Mouse (Mus musculus) forebrain, postnatal 0 days (tissue): ENCODE measurements around the gene Snrnp25. TPM values are rescaled to one million over a fixed set of nuclear protein-coding genes. Genes with fewer than 3 reads are reported as not detected.

Experiments
- ATAC-seq: fragments of 200-750 bp; cut with Nextera tagmentation; 2 replicates; pipeline ENCODE4 v1.8.0; 2017; ENCODE audit warnings: mild to moderate bottlenecking, moderate library complexity
- DNase-seq: peaks from one replicate; pipeline ENCODE4 v3.0.0-alpha.2; 2015
- H3K27ac ChIP-seq: fragments of 300-500 bp; sonication (generic); 2 replicates; pipeline ENCODE4 v1.5.1; 2014; ENCODE audit warnings: low read depth, mild to moderate bottlenecking, antibody characterized with exemption, low read length, moderate library complexity, mixed read lengths
- H3K27me3 ChIP-seq: fragments of 300-500 bp; sonication (generic); 2 replicates; pipeline ENCODE4 v1.6.1; 2014; ENCODE audit warnings: mild to moderate bottlenecking, low read length, mixed read lengths; ENCODE audit not compliant: insufficient read depth
- H3K36me3 ChIP-seq: fragments of 300-500 bp; sonication (generic); 2 replicates; pipeline ENCODE4 v1.6.1; 2014; ENCODE audit warnings: mild to moderate bottlenecking, moderate library complexity; ENCODE audit not compliant: insufficient read depth
- H3K4me1 ChIP-seq: fragments of 300-500 bp; sonication (generic); 2 replicates; pipeline ENCODE4 v1.6.1; 2014; ENCODE audit warnings: antibody characterized with exemption; ENCODE audit not compliant: insufficient read depth
- H3K4me2 ChIP-seq: fragments of 300-500 bp; sonication (generic); 2 replicates; pipeline ENCODE4 v1.6.1; 2014; ENCODE audit warnings: low read depth, mild to moderate bottlenecking, moderate library complexity
- H3K4me3 ChIP-seq: fragments of 300-500 bp; sonication (generic); 2 replicates; pipeline ENCODE4 v1.5.1; 2014; ENCODE audit warnings: low read depth, low read length, mixed read lengths
- H3K9ac ChIP-seq: fragments of 300-500 bp; sonication (generic); 2 replicates; pipeline ENCODE4 v1.6.1; 2014; ENCODE audit warnings: mild to moderate bottlenecking
- H3K9me3 ChIP-seq: fragments of 300-500 bp; sonication (generic); 2 replicates; pipeline ENCODE4 v1.6.1; 2016; ENCODE audit warnings: low read length
- CTCF ChIP-seq: sonication (generic); IDR thresholded peaks from 2 replicates; pipeline ENCODE4 v1.5.1; 2016; ENCODE audit warnings: antibody characterized with exemption, control low read depth, low read depth
- WGBS: fragments of 180-500 bp; shearing (Covaris S2); extraction: QIAGEN DNeasy Blood & Tissue Kit; methylation state at CpG from one replicate; pipeline ENCODE4 v1.1.7; 2014; 5-methylcytosine and 5-hydroxymethylcytosine counted together
- polyA plus RNA-seq: library from polyadenylated mRNA; unstranded; fragments of >200 nt; fragmentation: Nextera tagmentation; extraction: Ambion mirVana; gene quantifications from 2 replicates; pipeline ENCODE4 v1.2.1, GENCODE M21; 2015
- total RNA-seq: library from RNA; depleted of rRNA; stranded (reverse); fragments of >200 nt; gene quantifications from 2 replicates; pipeline ENCODE4 v1.2.3, GENCODE M21; 2014; rRNA removed

The Snrnp25 gene
- total and polyA plus RNA-seq, 2 experiments from 2014 or later: 15.2 to 50.4 TPM

DNA sequence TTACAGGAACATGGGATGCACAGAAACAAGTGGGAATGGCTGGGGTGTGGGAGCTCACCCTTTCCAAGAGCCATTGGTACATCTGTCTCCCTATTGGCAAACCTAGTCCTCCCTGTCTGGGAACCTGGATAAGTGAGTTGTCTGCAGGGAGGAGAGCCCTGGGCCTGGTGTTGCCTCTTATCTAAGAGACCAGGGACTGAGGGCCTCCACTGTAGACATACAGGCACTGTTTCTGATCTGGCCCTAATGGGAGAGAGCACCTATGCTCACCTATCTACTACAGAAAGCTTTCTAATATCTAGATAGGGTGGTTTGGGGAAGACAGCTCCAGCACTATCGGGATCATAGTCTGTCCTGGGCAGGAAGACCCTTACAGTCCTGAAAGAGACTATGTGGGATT lies 50.9 kb downstream of the Snrnp25 start:
- H3K9me3 ChIP-seq: no peaks in the 10 kb centered on the region
- H3K4me1 ChIP-seq: no peaks in the 10 kb centered on the region
- no peak overlapping the region for H3K4me3 ChIP-seq
- no peak for ATAC-seq
- WGBS: 96% methylated on average over 1 of the region's 1 CpGs
- H3K36me3 ChIP-seq: peaks cover 35% of the 10 kb centered on the region
- no peak overlapping the region for H3K27ac ChIP-seq
- no peak overlapping the region for H3K4me2 ChIP-seq
- no peak for DNase-seq
- TF ChIP-seq CTCF: no peak
- H3K27me3 ChIP-seq: no peaks in the 10 kb centered on the region
- H3K9ac ChIP-seq: no peak overlapping the region

DNA sequence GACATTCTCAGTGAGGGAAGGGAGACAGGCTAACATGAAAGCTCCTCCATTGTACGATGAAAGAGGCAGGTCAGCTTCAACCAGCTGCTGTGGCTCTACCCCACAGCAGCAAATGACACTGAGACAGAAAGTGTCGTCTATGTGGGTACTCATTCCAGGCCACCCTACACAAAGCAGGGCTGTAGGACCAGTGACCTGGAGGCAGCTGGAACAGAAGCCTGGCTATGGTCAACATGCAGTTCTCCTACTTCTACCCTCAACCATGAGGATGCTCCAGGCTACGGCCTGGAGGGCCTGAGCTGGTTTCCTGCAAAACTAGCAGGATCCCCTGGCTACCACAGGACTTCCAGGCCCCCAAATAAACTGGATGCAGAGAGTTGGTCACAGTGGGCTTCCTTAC lies 51.4 kb downstream of the Snrnp25 start:
- H3K27me3 ChIP-seq: no peaks in the 10 kb centered on the region
- no peak for TF ChIP-seq CTCF
- peaks cover 33% of the 10 kb centered on the region for H3K36me3 ChIP-seq
- H3K27ac ChIP-seq: no peak overlapping the region
- H3K4me3 ChIP-seq: no peak overlapping the region
- H3K4me1 ChIP-seq: no peaks in the 10 kb centered on the region
- H3K9me3 ChIP-seq: no peaks in the 10 kb centered on the region
- H3K9ac ChIP-seq: no peak overlapping the region
- ATAC-seq: no peak
- no peak overlapping the region for H3K4me2 ChIP-seq
- WGBS: 93% methylated on average over 3 of the region's 3 CpGs
- no peak for DNase-seq

Other genes with a start within 250 kb of the Snrnp25 start
- 0.54 and 1.3 TPM in 2 replicates for gene 4930524B15Rik, start 239.8 kb upstream of the Snrnp25 start, total RNA-seq
- gene 4930524B15Rik, start 239.8 kb upstream of the Snrnp25 start, polyA plus RNA-seq: 0.25 and 0.41 TPM in 2 replicates
- 1,434 and 1,519 TPM in 2 replicates for gene Nsg2, start 205.0 kb upstream of the Snrnp25 start, total RNA-seq
- 646 and 742 TPM in 2 replicates for gene Nsg2, start 205.0 kb upstream of the Snrnp25 start, polyA plus RNA-seq
- not detected in 2 replicates for gene Il9r, start 5.1 kb upstream of the Snrnp25 start, total RNA-seq
- not detected in 2 replicates for gene Il9r, start 5.1 kb upstream of the Snrnp25 start, polyA plus RNA-seq
- 16.3 and 23.2 TPM in 2 replicates for gene Rhbdf1, start 16.9 kb downstream of the Snrnp25 start, total RNA-seq
- 14.7 and 17.9 TPM in 2 replicates for gene Rhbdf1, start 16.9 kb downstream of the Snrnp25 start, polyA plus RNA-seq
- gene Mpg, start 21.1 kb downstream of the Snrnp25 start, total RNA-seq: 28.4 and 29.7 TPM in 2 replicates
- gene Mpg, start 21.1 kb downstream of the Snrnp25 start, polyA plus RNA-seq: 26.4 and 31.0 TPM in 2 replicates
- gene Nprl3, start 62.3 kb downstream of the Snrnp25 start, total RNA-seq: 34.6 and 51.9 TPM in 2 replicates
- 32.0 and 38.1 TPM in 2 replicates for gene Nprl3, start 62.3 kb downstream of the Snrnp25 start, polyA plus RNA-seq
- gene Hba-x, start 71.0 kb downstream of the Snrnp25 start, total RNA-seq: not detected in 2 replicates
- gene Hba-x, start 71.0 kb downstream of the Snrnp25 start, polyA plus RNA-seq: not detected in 2 replicates
- gene Hba-a1, start 78.1 kb downstream of the Snrnp25 start, total RNA-seq: 405 and 563 TPM in 2 replicates
- 490 and 723 TPM in 2 replicates for gene Hba-a1, start 78.1 kb downstream of the Snrnp25 start, polyA plus RNA-seq
- gene Hbq1b, start 81.5 kb downstream of the Snrnp25 start, total RNA-seq: 0.71 and 1.8 TPM in 2 replicates
- 3.5 and 5.5 TPM in 2 replicates for gene Hbq1b, start 81.5 kb downstream of the Snrnp25 start, polyA plus RNA-seq
- gene Hba-a2, start 91.1 kb downstream of the Snrnp25 start, total RNA-seq: 789 and 953 TPM in 2 replicates
- 1,191 and 1,686 TPM in 2 replicates for gene Hba-a2, start 91.1 kb downstream of the Snrnp25 start, polyA plus RNA-seq
- 1.3 and 1.6 TPM in 2 replicates for gene Hbq1a, start 94.7 kb downstream of the Snrnp25 start, total RNA-seq
- 2.3 and 2.6 TPM in 2 replicates for gene Hbq1a, start 94.7 kb downstream of the Snrnp25 start, polyA plus RNA-seq
- 26.0 and 35.9 TPM in 2 replicates for gene Sh3pxd2b, start 142.4 kb downstream of the Snrnp25 start, total RNA-seq
- 5.7 and 7.4 TPM in 2 replicates for gene Sh3pxd2b, start 142.4 kb downstream of the Snrnp25 start, polyA plus RNA-seq
- 56.1 and 72.0 TPM in 2 replicates for gene Ubtd2, start 250.0 kb downstream of the Snrnp25 start, total RNA-seq
- gene Ubtd2, start 250.0 kb downstream of the Snrnp25 start, polyA plus RNA-seq: 36.0 and 41.6 TPM in 2 replicates